Mouse (Mus musculus): ENCODE measurements around the gene Fat4. TPM values are rescaled to one million over a fixed set of nuclear protein-coding genes. Genes with fewer than 3 reads are reported as not detected.

The Fat4 gene
- polyA plus RNA-seq, 1 experiment: 0.24 TPM

- Histone ChIP-seq H3K4me3 (no peak overlapping the region), H3ac (ENCODE audit: control insufficient read depth, insufficient read length) (no peak overlapping the region), H3K4me2 (ENCODE audit: low read depth) (no peak overlapping the region), H3K27me3 (ENCODE audit: control insufficient read depth, insufficient read depth, insufficient read length) (no peaks in the 10 kb centered on the region), H3K79me2 (ENCODE audit: control insufficient read depth, insufficient read depth) (no peaks in the 10 kb centered on the region), H3K36me3 (ENCODE audit: control insufficient read depth, insufficient read depth) (no peaks in the 10 kb centered on the region)
- no peak for TF ChIP-seq TCF12 (IDR thresholded peaks at IDR 0.05; ENCODE audit: insufficient read depth, poor library complexity, severe bottlenecking)
Measured at GRCm38 (mm10) chr3:38875872-38876271, 10.9 kb upstream of the Fat4 start.

DNA sequence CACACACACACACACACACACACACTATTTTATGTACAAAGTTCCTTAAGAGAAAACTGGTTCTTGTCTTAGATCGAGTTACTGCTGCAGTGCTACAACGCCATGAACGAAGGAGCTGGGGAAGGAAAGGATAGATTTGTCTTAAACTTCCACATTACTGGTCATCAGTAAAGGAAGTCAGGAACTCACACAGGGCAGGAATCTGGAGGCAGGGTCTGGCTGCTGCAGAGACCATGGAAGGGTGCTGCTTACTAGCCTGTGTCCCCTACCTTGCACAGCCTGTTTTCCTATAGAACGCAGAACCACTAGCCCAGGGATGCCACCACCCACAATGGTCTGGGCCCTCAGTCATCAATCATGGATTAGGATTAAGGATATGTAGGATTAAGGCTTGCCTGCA, 10.0 kb upstream of the Fat4 start:
- Histone ChIP-seq H3ac (ENCODE audit: control insufficient read depth, insufficient read length) (no peak overlapping the region), H3K36me3 (ENCODE audit: control insufficient read depth, insufficient read depth) (no peaks in the 10 kb centered on the region), H3K79me2 (ENCODE audit: control insufficient read depth, insufficient read depth) (no peaks in the 10 kb centered on the region), H3K4me2 (ENCODE audit: low read depth) (no peak overlapping the region), H3K4me3 (no peak overlapping the region), H3K27me3 (ENCODE audit: control insufficient read depth, insufficient read depth, insufficient read length) (no peaks in the 10 kb centered on the region)
- no peak for TF ChIP-seq CEBPB (IDR thresholded peaks at IDR 0.05; ENCODE audit: insufficient read depth, poor library complexity, severe bottlenecking)
- TF ChIP-seq POLR2A (IDR thresholded peaks at IDR 0.05; ENCODE audit: insufficient read length, low read depth): no peak
- no peak for TF ChIP-seq MAX (IDR thresholded peaks at IDR 0.05; ENCODE audit: low read depth)
- no peak for TF ChIP-seq TCF12 (IDR thresholded peaks at IDR 0.05; ENCODE audit: insufficient read depth, poor library complexity, severe bottlenecking)
- no peak for TF ChIP-seq MYOD1 (IDR thresholded peaks at IDR 0.05; ENCODE audit: control insufficient read depth in 1 of 3, insufficient read length in 2 of 3, low read depth in 2 of 3)
- no peak for TF ChIP-seq E2F4 (IDR thresholded peaks at IDR 0.05; ENCODE audit: insufficient read depth)
- no peak for TF ChIP-seq USF1 (IDR thresholded peaks at IDR 0.05; ENCODE audit: low read depth)
- TF ChIP-seq POLR2AphosphoS2 (IDR thresholded peaks at IDR 0.05; ENCODE audit: insufficient read length, low read depth): no peak
- no peak for TF ChIP-seq TCF3 (IDR thresholded peaks at IDR 0.05; ENCODE audit: insufficient read length, low read depth)
- TF ChIP-seq SRF (IDR thresholded peaks at IDR 0.05; ENCODE audit: control insufficient read depth, insufficient read length, low read depth): no peak
- no peak for TF ChIP-seq MYOG (IDR thresholded peaks at IDR 0.05; ENCODE audit: control insufficient read depth in 1 of 3, insufficient read depth in 1 of 3, insufficient read length in 2 of 3, low read depth in 2 of 3)
- no peak for TF ChIP-seq REST (IDR thresholded peaks at IDR 0.05; ENCODE audit: insufficient read depth, insufficient read length)

DNA sequence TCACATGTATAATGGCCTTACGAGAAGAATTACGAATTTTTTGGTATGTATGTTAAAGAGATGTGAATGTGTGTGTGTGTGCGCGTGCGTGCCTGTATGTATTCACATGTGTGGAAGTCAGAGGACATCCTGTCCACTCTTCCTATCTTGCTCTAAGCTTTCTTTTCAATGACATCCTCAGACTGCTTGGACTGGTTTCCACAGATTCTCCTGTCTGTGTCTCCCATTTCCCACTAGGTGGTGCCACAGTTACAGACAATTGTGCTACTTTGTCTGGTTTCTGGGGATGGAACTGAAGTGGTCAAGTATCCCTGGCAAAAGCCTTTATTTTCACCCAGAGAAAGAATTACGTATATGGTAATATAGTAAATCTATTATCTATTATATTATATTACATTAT, 4.0 kb upstream of the Fat4 start:
- Histone ChIP-seq H3K27me3 (ENCODE audit: control insufficient read depth, insufficient read depth, insufficient read length) (peaks cover 8% of the 10 kb centered on the region), H3K4me2 (ENCODE audit: low read depth) (no peak overlapping the region), H3K36me3 (ENCODE audit: control insufficient read depth, insufficient read depth) (no peaks in the 10 kb centered on the region), H3K4me3 (no peak overlapping the region), H3ac (ENCODE audit: control insufficient read depth, insufficient read length) (no peak overlapping the region), H3K79me2 (ENCODE audit: control insufficient read depth, insufficient read depth) (no peaks in the 10 kb centered on the region)
- TF ChIP-seq TCF12 (IDR thresholded peaks at IDR 0.05; ENCODE audit: insufficient read depth, poor library complexity, severe bottlenecking) (no peak), POLR2AphosphoS2 (IDR thresholded peaks at IDR 0.05; ENCODE audit: insufficient read length, low read depth) (no peak), SRF (IDR thresholded peaks at IDR 0.05; ENCODE audit: control insufficient read depth, insufficient read length, low read depth) (no peak), MAX (IDR thresholded peaks at IDR 0.05; ENCODE audit: low read depth) (no peak), E2F4 (IDR thresholded peaks at IDR 0.05; ENCODE audit: insufficient read depth) (no peak), USF1 (IDR thresholded peaks at IDR 0.05; ENCODE audit: low read depth) (no peak)

- Histone ChIP-seq H3ac (ENCODE audit: control insufficient read depth, insufficient read length) (no peak overlapping the region), H3K36me3 (ENCODE audit: control insufficient read depth, insufficient read depth) (no peaks in the 10 kb centered on the region), H3K79me2 (ENCODE audit: control insufficient read depth, insufficient read depth) (no peaks in the 10 kb centered on the region), H3K4me3 (no peak overlapping the region), H3K27me3 (ENCODE audit: control insufficient read depth, insufficient read depth, insufficient read length) (peaks cover 8% of the 10 kb centered on the region), H3K4me2 (ENCODE audit: low read depth) (peak overlapping the region; percentile 99)
- TF ChIP-seq SRF (IDR thresholded peaks at IDR 0.05; ENCODE audit: control insufficient read depth, insufficient read length, low read depth): no peak
- TF ChIP-seq E2F4 (IDR thresholded peaks at IDR 0.05; ENCODE audit: insufficient read depth): no peak
- no peak for TF ChIP-seq MAX (IDR thresholded peaks at IDR 0.05; ENCODE audit: low read depth)
- no peak for TF ChIP-seq CEBPB (IDR thresholded peaks at IDR 0.05; ENCODE audit: insufficient read depth, poor library complexity, severe bottlenecking)
- no peak for TF ChIP-seq REST (IDR thresholded peaks at IDR 0.05; ENCODE audit: insufficient read depth, insufficient read length)
- no peak for TF ChIP-seq TCF3 (IDR thresholded peaks at IDR 0.05; ENCODE audit: insufficient read length, low read depth)
- TF ChIP-seq MYOG (IDR thresholded peaks at IDR 0.05; ENCODE audit: control insufficient read depth in 1 of 3, insufficient read depth in 1 of 3, insufficient read length in 2 of 3, low read depth in 2 of 3): no peak
- TF ChIP-seq MYOD1 (IDR thresholded peaks at IDR 0.05; ENCODE audit: control insufficient read depth in 1 of 3, insufficient read length in 2 of 3, low read depth in 2 of 3): no peak
- TF ChIP-seq TCF12 (IDR thresholded peaks at IDR 0.05; ENCODE audit: insufficient read depth, poor library complexity, severe bottlenecking): no peak
- no peak for TF ChIP-seq USF1 (IDR thresholded peaks at IDR 0.05; ENCODE audit: low read depth)
- TF ChIP-seq POLR2A (IDR thresholded peaks at IDR 0.05; ENCODE audit: insufficient read length, low read depth): no peak
- TF ChIP-seq POLR2AphosphoS2 (IDR thresholded peaks at IDR 0.05; ENCODE audit: insufficient read length, low read depth): no peak
Measured at GRCm38 (mm10) chr3:38883676-38884075, 3.1 kb upstream of the Fat4 start.

DNA sequence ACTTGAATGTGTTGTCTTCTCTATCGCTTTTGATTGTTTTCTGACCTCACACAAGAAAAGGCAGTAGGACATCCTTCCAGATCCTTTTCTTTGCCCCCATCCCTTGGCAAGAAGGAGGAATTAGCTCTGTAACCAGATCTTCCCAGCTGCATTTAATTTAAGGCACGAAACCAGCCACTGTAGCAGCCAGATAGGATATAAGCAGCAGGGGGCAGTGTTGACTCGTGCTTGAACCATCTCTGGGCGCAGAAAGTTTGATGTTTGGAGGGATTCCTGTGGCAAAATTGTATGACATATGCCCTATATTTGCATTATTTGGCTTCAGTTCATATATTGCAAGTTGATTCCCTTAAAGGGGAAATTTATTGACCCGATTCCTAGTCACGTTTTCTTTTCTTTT, 2.5 kb upstream of the Fat4 start:
- Histone ChIP-seq H3K27me3 (ENCODE audit: control insufficient read depth, insufficient read depth, insufficient read length) (peaks cover 8% of the 10 kb centered on the region), H3K4me3 (peak overlapping the region; percentile 54), H3ac (ENCODE audit: control insufficient read depth, insufficient read length) (no peak overlapping the region), H3K36me3 (ENCODE audit: control insufficient read depth, insufficient read depth) (no peaks in the 10 kb centered on the region), H3K4me2 (ENCODE audit: low read depth) (peak overlapping the region; percentile 99), H3K79me2 (ENCODE audit: control insufficient read depth, insufficient read depth) (no peaks in the 10 kb centered on the region)
- TF ChIP-seq MYOD1 (IDR thresholded peaks at IDR 0.05; ENCODE audit: control insufficient read depth in 1 of 3, insufficient read length in 2 of 3, low read depth in 2 of 3) (no peak), MYOG (IDR thresholded peaks at IDR 0.05; ENCODE audit: control insufficient read depth in 1 of 3, insufficient read depth in 1 of 3, insufficient read length in 2 of 3, low read depth in 2 of 3) (no peak), TCF3 (IDR thresholded peaks at IDR 0.05; ENCODE audit: insufficient read length, low read depth) (no peak)

Measured in myocyte (in vitro differentiated cells).